Mouse (Mus musculus) embryonic facial prominence, embryonic 10.5 days (tissue): ENCODE results near the gene Ranbp1. TPM values are rescaled to one million over a fixed set of nuclear protein-coding genes. Genes with fewer than 3 reads are reported as not detected.

Source experiments
- DNase-seq: peaks from one replicate; pipeline ENCODE4 v3.0.0-alpha.2; 2017; ENCODE audit warnings: low spot score
- H3K27ac ChIP-seq: fragments of 300-500 bp; sonication (generic); replicated peaks from 2 replicates; pipeline ENCODE4 v1.5.1; 2016; ENCODE audit warnings: mild to moderate bottlenecking
- H3K27me3 ChIP-seq: fragments of 300-500 bp; sonication (generic); replicated peaks from 2 replicates; pipeline ENCODE4 v1.6.1; 2016; ENCODE audit warnings: low read depth, mild to moderate bottlenecking; ENCODE audit not compliant: poor library complexity, severe bottlenecking
- H3K36me3 ChIP-seq: fragments of 300-500 bp; sonication (generic); replicated peaks from 2 replicates; pipeline ENCODE4 v1.6.1; 2016; ENCODE audit warnings: mild to moderate bottlenecking, moderate library complexity
- H3K4me1 ChIP-seq: fragments of 300-500 bp; sonication (generic); 2 replicates; pipeline ENCODE4 v1.6.1; 2016
- H3K4me3 ChIP-seq: fragments of 300-500 bp; sonication (generic); 2 replicates; pipeline ENCODE4 v1.5.1; 2016; ENCODE audit warnings: mild to moderate bottlenecking, moderate library complexity
- H3K9me3 ChIP-seq: fragments of 300-500 bp; sonication (generic); 2 replicates; pipeline ENCODE4 v1.6.1; 2016; ENCODE audit warnings: mild to moderate bottlenecking
- WGBS: fragments of 180-500 bp; shearing (Covaris S2); methylation state at CpG from one replicate; pipeline ENCODE4 v1.1.7; 2016; 5-methylcytosine and 5-hydroxymethylcytosine counted together
- polyA plus RNA-seq: library from polyadenylated mRNA; unstranded; fragments of >200 nt; fragmentation: Nextera tagmentation; extraction: Ambion mirVana; gene quantifications from 2 replicates; pipeline ENCODE4 v1.2.1, GENCODE M21; 2016

The Ranbp1 gene
- polyA plus RNA-seq, 1 experiment from 2014 or later = 1,276 TPM

GRCm38 (mm10) chr16:18231451-18231850 is 17.1 kb downstream of the Ranbp1 start:
- DNase-seq = no peak
- Histone ChIP-seq H3K27me3 (no peaks in the 10 kb centered on the region), H3K4me1 (peaks cover 40% of the 10 kb centered on the region), H3K27ac (no peak overlapping the region), H3K4me3 (no peak overlapping the region), H3K9me3 (no peaks in the 10 kb centered on the region), H3K36me3 (peaks cover 36% of the 10 kb centered on the region)
- WGBS = 84% methylated on average over 4 of the region's 4 CpGs

DNA sequence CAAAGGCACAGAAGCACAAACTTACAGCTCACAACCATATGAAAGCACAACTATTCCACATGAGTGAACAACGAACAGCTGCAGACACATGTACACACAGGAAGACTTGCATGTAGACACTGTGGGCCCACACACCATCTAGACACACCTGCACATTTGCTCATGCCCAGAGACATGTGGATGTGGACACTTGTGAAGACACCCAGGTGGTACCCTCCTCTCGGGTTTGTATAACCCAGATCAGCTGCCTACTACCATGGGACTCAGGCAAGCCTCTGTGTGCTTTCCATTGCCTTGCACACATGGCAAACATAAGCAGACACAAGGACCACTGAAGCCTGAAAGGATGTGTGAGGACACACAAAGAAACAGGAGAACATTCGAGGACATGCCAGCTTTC is 17.5 kb downstream of the Ranbp1 start:
- Histone ChIP-seq H3K27me3 (no peaks in the 10 kb centered on the region), H3K27ac (no peak overlapping the region), H3K36me3 (peaks cover 40% of the 10 kb centered on the region), H3K9me3 (no peaks in the 10 kb centered on the region), H3K4me3 (no peak overlapping the region), H3K4me1 (peaks cover 36% of the 10 kb centered on the region)
- 92% methylated on average over 3 of the region's 3 CpGs for WGBS
- DNase-seq = no peak

GRCm38 (mm10) chr16:18230617-18231016 is 17.9 kb downstream of the Ranbp1 start:
- Histone ChIP-seq H3K4me3 (no peak overlapping the region), H3K36me3 (peaks cover 44% of the 10 kb centered on the region), H3K4me1 (peaks cover 32% of the 10 kb centered on the region), H3K27me3 (no peaks in the 10 kb centered on the region), H3K9me3 (no peaks in the 10 kb centered on the region), H3K27ac (no peak overlapping the region)
- DNase-seq = no peak
- WGBS = 93% methylated on average over 6 of the region's 6 CpGs

- peaks cover 28% of the 10 kb centered on the region for H3K4me1 ChIP-seq
- no peaks in the 10 kb centered on the region for H3K9me3 ChIP-seq
- H3K27ac ChIP-seq = no peak overlapping the region
- H3K36me3 ChIP-seq = peaks cover 54% of the 10 kb centered on the region
- DNase-seq = no peak
- WGBS = 89% methylated on average over 11 of the region's 11 CpGs
- no peaks in the 10 kb centered on the region for H3K27me3 ChIP-seq
- no peak overlapping the region for H3K4me3 ChIP-seq
Observed at GRCm38 (mm10) chr16:18229622-18230021, 18.9 kb downstream of the Ranbp1 start.

DNA sequence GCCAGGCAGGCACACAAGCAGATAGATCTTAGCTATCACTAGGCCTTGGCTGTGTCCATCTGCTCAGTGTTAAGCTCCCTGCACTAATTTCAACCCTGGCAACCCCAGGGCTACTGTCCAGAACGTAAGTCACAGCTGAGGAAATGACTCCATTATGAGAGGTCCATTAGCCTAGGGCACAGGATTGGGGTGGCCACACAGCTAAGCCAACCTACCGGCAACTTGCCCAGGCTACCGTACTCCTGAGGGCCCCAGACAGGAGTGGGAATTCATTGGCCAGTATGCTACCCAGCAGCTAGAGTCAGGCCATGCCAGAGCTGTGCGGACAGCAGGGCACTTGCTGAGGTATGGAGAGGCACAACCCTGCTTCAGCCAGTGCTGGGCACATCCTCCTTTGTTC is 19.7 kb downstream of the Ranbp1 start:
- H3K27ac ChIP-seq = no peak overlapping the region
- H3K4me3 ChIP-seq = no peak overlapping the region
- 87% methylated on average over 4 of the region's 4 CpGs for WGBS
- H3K4me1 ChIP-seq = peaks cover 21% of the 10 kb centered on the region
- DNase-seq = no peak
- H3K27me3 ChIP-seq = no peaks in the 10 kb centered on the region
- no peaks in the 10 kb centered on the region for H3K9me3 ChIP-seq
- peaks cover 62% of the 10 kb centered on the region for H3K36me3 ChIP-seq

GRCm38 (mm10) chr16:18227897-18228422 is 20.6 kb downstream of the Ranbp1 start:
- H3K36me3 ChIP-seq = peaks cover 67% of the 10 kb centered on the region

DNA sequence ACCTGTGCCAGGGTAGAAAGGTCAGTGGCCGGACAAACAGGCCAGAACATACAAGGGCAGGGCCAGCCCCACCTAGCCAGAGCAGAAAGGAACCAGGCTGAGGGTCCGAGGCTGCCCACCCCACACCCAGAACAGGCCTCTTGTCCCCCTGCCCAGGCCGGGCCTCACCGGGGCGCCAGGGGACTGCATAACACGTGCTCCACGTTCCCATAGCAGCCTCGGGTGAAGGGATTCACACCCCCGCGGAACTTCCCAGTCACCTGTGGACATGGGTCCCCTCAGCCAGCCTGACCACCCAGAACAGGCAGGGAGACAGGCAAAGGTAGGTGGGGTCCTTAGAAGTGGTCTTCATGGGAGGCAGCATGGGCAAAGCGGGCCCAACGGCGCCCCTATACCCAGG is 21.3 kb downstream of the Ranbp1 start:
- Histone ChIP-seq H3K4me1 (peaks cover 12% of the 10 kb centered on the region; the same call in 1 of the 2 replicates), H3K27ac (no peak overlapping the region), H3K4me3 (no peak overlapping the region), H3K9me3 (no peaks in the 10 kb centered on the region), H3K36me3 (peaks cover 75% of the 10 kb centered on the region), H3K27me3 (no peaks in the 10 kb centered on the region)
- no peak for DNase-seq
- 93% methylated on average over 13 of the region's 13 CpGs for WGBS

More at GRCm38 (mm10) chr16:18227897-18228422, 20.6 kb downstream of the Ranbp1 start:
- peaks cover 12% of the 10 kb centered on the region for H3K4me1 ChIP-seq
- no peaks in the 10 kb centered on the region for H3K27me3 ChIP-seq
- no peak for DNase-seq
- H3K27ac ChIP-seq = no peak overlapping the region
- WGBS = 93% methylated on average over 20 of the region's 20 CpGs
- no peaks in the 10 kb centered on the region for H3K9me3 ChIP-seq
- no peak overlapping the region for H3K4me3 ChIP-seq

- Histone ChIP-seq H3K36me3 (peaks cover 64% of the 10 kb centered on the region), H3K4me3 (no peak overlapping the region), H3K9me3 (no peaks in the 10 kb centered on the region), H3K4me1 (peaks cover 31% of the 10 kb centered on the region), H3K27ac (no peak overlapping the region), H3K27me3 (no peaks in the 10 kb centered on the region)
- DNase-seq = no peak
- WGBS = 84% methylated on average over 11 of the region's 11 CpGs
Observed at GRCm38 (mm10) chr16:18222188-18222587, 26.3 kb downstream of the Ranbp1 start.

GRCm38 (mm10) chr16:18221543-18221898 is 27.0 kb downstream of the Ranbp1 start:
- H3K36me3 ChIP-seq = peaks cover 57% of the 10 kb centered on the region
- 80% methylated on average over 11 of the region's 11 CpGs for WGBS

DNA sequence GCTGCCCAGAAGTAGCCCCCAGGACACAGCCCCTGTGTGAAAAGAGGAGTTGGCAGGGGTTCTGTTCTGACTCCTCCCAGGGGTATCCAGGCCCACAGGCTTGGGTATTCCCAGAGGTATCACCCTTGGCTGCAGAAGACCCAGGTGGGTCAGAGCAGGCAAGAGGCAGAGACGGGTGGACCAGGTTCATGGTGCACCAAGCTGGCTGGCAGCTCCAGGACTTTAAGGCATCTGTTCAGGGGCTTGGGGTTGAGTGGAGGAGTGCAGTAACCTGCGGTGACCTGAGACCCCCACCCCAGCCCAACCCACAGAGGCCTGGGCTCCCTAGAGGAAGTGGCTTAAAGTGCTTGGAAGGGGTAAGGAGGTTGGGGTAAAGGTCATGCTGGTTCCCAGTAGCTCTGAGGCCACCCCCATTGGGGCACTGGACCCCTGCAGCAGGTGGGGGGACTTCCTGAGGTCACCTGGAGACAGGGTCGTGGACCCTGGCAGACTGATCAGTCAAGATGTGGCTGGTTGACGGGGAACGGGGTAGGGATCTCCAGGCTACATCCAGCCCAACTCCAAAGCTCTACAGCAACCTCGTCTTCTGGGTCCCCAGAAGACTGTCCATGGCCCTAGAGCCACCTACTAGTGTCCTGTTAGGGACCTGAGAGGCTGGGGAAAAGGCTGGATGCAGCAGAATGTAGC is 27.5 kb downstream of the Ranbp1 start:
- H3K27ac ChIP-seq = 0 out of 2 replicates have a peak overlapping the region, but pooled peaks have one; percentile 20
- no peaks in the 10 kb centered on the region for H3K27me3 ChIP-seq
- peaks cover 31% of the 10 kb centered on the region for H3K4me1 ChIP-seq
- no peak overlapping the region for H3K4me3 ChIP-seq
- peaks cover 52% of the 10 kb centered on the region for H3K36me3 ChIP-seq
- WGBS = 84% methylated on average over 6 of the region's 6 CpGs
- no peak for DNase-seq
- no peaks in the 10 kb centered on the region for H3K9me3 ChIP-seq

More at GRCm38 (mm10) chr16:18221543-18221898, 27.0 kb downstream of the Ranbp1 start:
- H3K27me3 ChIP-seq = no peaks in the 10 kb centered on the region
- no peak for DNase-seq
- H3K9me3 ChIP-seq = no peaks in the 10 kb centered on the region
- peaks cover 31% of the 10 kb centered on the region for H3K4me1 ChIP-seq
- 0 out of 2 replicates have a peak overlapping the region, but pooled peaks have one; percentile 20 for H3K27ac ChIP-seq
- no peak overlapping the region for H3K4me3 ChIP-seq

DNA sequence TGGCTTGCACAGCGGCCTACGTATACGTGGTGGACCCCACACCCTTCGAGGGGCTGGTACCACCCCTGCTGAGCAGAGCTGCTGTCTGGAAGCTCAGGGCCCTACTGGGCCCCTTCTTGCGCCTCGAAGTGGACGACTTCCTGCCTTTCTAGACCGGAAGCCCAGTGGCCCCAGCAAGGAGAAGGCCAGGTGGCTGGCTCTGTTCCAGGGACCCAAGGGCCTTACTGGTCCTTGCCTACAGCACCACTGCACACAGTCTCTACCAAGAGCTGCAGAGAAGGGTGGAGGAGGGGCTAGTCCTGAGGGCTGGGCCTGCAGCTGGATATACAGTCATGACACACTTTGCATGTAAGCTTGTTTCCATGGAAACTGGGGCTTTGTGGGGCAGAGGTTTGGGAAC is 28.5 kb downstream of the Ranbp1 start:
- Histone ChIP-seq H3K4me1 (peaks cover 31% of the 10 kb centered on the region), H3K36me3 (peaks cover 42% of the 10 kb centered on the region), H3K4me3 (no peak overlapping the region), H3K9me3 (no peaks in the 10 kb centered on the region), H3K27me3 (no peaks in the 10 kb centered on the region), H3K27ac (peak overlapping the region; percentile 40)
- DNase-seq = peak; percentile 28
- WGBS = 65% methylated on average over 8 of the region's 8 CpGs

- WGBS = 76% methylated on average over 9 of the region's 9 CpGs
- peaks cover 44% of the 10 kb centered on the region for H3K4me1 ChIP-seq
- peaks cover 28% of the 10 kb centered on the region for H3K36me3 ChIP-seq
- no peaks in the 10 kb centered on the region for H3K27me3 ChIP-seq
- H3K27ac ChIP-seq = peak overlapping the region; percentile 21; the same call in 1 of the 2 replicates
- no peak for DNase-seq
- H3K9me3 ChIP-seq = no peaks in the 10 kb centered on the region
- no peak overlapping the region for H3K4me3 ChIP-seq
Observed at GRCm38 (mm10) chr16:18218580-18218996, 29.9 kb downstream of the Ranbp1 start.

- H3K4me3 ChIP-seq = no peak within 1 kb of the TSS
- DNase-seq = no peak
- H3K27ac ChIP-seq = peak within 1 kb of the TSS; percentile 21; the same call in 1 of the 2 replicates
- H3K9me3 ChIP-seq = no peaks in the 10 kb centered on the region
- WGBS = 91% methylated on average over 4 of the region's 4 CpGs
- peaks cover 53% of the 10 kb centered on the region for H3K4me1 ChIP-seq
- peaks cover 18% of the 10 kb centered on the region for H3K36me3 ChIP-seq
- no peaks in the 10 kb centered on the region for H3K27me3 ChIP-seq
Observed at GRCm38 (mm10) chr16:18217579-18217978, 31.0 kb downstream of the Ranbp1 start, which contains the start of gene Ccdc188. Gene Ccdc188 (plus strand): TSS chr16:18217879.
